Mouse (Mus musculus): ENCODE data around the gene Sh3glb2.

Gene Sh3glb2

GRCm38 (mm10) chr2:30358533-30359531, at the start of gene Sh3glb2:
Gene Sh3glb2, minus strand, starts transcription at chr2:30359337.
- DNase-seq, result peak; percentile 76 to 91

DNA sequence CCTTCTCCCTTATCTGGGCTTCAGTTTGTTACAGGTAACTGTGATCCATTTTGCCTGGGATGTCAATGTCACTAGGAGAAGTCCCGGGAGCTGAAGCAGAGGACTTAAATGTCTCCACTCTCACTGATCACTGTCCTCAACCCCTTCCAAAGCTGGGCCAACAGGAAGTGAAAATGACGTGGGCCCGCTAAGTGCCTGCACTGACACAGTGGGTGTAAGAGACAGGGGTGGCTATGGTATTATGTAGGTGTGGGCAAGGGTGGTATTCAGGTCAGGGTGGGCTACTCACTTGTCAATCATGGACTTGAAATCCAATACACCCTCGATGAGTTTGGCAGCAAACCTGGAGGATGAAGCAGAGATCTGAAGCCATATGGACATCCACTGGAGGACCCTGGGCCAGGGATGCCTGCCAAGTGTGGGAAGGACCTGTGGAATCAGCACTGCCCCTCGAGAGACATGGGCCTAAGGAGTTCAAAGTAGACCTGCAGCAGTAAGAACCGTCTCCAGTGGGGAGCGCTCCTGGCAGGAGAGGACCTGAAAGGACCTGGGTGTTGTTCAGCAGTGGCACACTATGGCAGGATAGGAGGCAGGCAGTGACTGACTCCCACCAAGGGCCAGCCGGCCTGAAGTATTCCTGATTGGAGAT, 49.4 kb upstream of the Sh3glb2 start:
- DNase-seq, result no peak

- no peak for DNase-seq
Observed at GRCm38 (mm10) chr2:30407778-30408177, 48.6 kb upstream of the Sh3glb2 start.

- no peak for DNase-seq
Observed at GRCm38 (mm10) chr2:30407221-30407620, 48.1 kb upstream of the Sh3glb2 start.

- no peak for DNase-seq
Observed at GRCm38 (mm10) chr2:30403870-30404269, 44.7 kb upstream of the Sh3glb2 start.

DNA sequence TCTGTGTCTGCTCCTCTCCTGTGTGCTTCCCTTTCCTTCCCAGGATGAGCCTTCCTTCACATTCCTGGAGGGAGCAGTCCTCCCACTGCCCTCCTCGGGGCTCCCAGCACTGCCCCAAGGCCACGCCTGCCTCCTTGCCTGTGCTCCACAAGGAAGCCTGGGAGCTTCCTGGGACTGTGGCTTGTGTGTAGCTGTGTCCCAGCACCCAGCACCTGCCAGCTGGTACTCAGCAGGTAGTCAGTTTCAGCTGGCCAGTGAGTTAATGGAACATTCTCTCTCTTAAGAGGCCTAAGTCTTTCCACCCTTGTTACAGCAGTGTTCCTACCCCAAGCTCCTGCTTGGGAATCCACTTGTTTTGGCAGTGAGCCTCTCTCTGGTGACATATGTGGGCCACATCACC, 43.7 kb upstream of the Sh3glb2 start:
- no peak for DNase-seq

GRCm38 (mm10) chr2:30402351-30402826, 43.3 kb upstream of the Sh3glb2 start:
- no peak for DNase-seq

DNA sequence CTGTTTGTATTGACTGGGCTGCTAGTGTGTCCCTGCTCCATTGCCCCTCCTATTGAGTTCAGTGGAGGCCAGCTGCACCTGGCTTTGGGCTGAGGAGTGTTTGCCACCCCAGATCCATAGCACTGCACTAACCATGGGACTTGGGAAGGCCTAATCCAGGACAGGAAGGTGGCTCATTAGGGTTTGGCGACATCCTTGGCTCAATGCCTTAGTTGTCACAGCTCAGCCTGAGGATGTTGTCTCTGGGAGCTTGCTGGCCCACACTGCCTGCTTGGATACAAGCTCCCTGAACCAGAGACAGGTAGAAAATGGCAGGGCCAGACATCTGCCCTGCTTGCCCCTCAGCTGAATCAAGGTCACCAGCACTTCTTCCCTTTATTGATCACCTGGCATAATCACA, 42.4 kb upstream of the Sh3glb2 start:
- no peak for DNase-seq

DNA sequence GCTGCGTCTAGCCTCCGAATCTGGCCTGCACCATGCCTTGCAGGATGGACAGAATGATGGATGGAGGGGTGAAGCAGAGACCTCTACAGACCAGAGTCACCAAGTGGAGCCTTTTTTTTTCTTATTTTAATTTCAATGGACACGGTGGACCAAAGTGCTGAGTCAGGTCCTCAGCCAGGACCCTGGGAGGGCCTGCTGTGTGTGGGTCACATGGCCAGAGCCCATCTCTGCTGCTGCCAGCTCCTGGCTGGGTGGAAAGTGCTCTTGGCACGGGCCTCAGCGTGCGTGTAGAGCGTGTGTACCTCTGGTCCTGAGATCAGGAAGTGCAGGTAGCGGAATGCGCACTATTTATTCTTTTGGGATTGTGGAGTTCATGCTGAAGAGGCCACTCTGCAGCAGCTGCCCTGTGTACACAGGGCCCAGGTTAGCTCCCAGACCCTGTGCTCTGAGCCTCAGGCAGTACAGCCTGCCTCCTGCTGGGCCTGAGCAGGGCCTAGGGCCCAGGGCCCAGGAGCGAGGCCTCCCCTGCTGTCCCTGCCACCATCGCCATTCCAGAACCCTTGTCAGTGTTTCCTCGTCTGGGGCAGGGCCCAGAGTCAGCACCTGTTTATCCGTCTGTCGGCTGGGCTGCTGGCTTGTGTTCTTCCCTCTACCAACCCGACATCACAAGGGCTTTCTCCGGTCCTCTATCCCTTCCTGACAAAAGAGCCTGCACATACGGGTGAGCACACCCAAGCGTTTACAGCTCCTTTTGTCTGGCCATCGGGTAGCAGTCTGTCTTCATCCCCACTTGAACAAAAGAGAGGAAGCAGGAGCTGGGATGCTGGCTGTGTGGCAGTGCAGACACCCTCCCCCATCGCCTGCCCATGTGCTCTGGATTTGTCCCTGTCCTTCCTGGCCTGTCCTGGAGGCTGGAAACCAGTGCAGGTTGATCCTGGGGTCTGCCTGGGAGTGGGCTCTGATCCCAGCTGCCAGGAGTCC, 40.3 kb upstream of the Sh3glb2 start:
- DNase-seq, result no peak

DNA sequence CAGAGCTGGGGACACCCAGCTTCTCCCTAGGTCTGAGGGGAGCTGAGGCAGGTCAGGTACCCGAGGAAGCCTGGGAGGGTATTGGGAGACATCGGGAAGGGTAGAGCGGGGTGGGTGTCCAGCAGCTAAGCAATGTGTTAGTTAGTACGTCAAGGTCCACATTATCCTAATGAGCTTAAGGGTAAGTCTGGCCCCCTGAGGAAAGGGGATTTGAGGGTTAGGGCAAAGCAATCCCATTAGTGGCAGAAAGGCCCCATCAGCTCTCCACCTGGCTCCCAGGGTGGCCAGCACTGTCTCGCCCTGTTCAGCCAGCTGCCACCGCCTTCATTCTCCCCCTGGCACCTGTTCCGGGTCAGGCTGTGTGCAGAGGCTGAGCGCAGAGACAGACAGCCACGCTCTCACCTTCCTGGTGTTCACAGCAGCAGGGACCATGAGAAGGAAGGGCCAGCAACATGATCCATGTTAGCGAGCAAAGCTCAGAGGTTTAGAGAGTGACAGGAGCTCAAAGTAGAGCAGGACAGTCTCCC, 38.9 kb upstream of the Sh3glb2 start:
- DNase-seq, result no peak

- DNase-seq, result no peak
Observed at GRCm38 (mm10) chr2:30396246-30396645, 37.1 kb upstream of the Sh3glb2 start.

- DNase-seq, result no peak
Observed at GRCm38 (mm10) chr2:30395757-30396156, 36.6 kb upstream of the Sh3glb2 start.

GRCm38 (mm10) chr2:30393370-30393656, 34.2 kb upstream of the Sh3glb2 start:
- DNase-seq, result no peak

DNA sequence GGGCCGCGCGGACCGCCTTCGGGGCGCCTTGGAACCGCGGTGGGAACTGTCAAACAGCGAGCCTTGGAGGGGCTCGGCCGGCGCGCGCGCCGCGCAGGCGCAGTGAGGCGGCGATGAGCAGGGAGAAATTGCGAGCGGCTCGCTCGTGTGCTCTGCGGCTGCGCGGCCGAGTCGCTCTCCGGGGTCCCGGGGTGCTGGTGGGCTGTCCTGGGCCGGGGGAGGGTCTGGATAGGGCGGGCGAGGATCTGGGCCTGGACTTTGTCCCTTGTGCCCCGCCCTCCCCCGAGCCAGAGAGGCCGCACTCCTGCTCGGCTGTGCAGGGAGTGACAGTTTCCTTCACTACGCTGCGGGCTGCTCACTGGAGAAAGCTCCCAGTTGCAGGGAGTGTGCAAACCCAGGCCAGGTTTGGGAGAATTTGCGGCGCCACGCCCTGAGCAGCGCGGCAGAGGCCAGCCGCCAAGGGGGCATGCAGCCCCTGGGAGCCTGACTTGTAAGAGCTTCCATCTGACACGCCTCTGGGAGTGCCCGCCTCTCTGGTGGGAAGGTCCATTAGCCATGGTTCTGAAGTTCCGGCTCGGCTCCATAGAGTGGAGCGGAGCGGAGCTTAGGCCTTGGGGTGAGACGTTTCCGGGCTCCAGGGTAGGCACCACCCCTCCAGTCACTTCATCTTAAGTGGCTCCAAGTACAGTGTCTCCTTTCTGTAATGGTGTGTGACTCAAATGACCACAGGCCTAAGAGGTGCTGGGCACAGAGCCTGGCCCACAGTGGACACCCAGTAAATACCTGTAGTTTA, 33.6 kb upstream of the Sh3glb2 start:
- DNase-seq, result peak; percentile 35 to 45

DNA sequence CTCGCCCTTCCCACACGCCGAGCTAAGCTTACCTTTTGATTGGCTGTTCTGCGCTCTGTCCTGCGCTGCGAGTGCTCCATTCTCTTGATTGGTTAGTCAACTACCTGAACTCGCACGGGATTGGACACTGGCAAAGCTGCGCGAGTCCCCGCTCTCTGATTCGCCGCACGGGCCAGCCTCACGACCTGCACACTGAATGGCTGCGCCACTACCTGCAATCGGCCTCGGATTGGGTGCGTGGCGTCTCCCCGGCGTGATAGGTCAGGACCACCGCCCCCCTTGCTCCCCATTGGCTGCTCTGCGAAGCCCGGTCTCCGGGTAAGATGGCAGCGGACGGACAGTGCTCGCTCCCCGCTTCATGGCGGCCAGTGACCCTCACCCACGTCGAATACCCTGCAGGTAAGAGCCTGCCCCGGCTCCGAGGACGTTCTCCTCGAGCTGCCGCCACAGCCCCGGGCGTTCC, 33.0 kb upstream of the Sh3glb2 start, which contains the start of gene Dolpp1:
Gene Dolpp1 (plus strand): TSS at position 141 of the 463 bp plus-strand sequence.
- DNase-seq, result peak; percentile 86 to 95

DNA sequence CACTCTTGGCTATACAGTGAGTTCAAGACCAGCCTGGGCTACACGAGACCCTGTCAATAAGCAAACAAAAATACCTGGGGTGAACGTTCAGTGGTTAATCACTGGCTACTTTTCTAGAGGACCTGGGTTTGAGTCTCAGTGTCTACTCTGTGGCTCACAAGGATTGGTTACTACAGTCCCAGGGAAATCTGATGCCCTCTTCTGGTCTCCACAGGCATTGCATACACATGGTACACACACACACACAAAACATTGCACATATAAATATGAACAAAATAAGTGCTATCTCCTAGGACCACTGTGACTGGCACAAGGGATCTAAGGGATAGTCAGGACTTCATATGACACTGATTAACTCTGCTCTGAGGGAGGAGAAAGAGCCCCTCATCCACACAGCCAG, 29.9 kb upstream of the Sh3glb2 start:
- DNase-seq, result no peak

GRCm38 (mm10) chr2:30386913-30387312, 27.8 kb upstream of the Sh3glb2 start:
- no peak for DNase-seq

DNA sequence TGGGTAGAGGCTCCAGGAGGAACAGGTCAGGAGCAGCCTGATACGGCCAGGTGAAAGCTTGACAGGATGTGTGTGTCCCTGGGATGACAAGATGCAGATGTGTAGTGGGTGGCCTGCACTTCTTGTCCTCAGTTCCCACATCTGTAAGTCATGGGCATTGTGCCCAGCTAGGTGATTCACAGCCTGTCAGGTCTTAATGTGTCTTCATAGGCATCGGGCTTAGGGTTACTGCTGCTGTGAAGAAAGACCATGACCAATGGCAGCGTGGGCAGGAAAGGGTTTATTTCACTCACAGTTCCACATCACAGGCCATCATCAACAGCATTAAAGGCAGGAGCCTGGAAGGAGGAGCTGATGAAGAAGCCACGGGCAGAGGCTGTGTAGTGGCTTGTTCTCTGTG, 26.5 kb upstream of the Sh3glb2 start:
- no peak for DNase-seq

GRCm38 (mm10) chr2:30384814-30385213, 25.7 kb upstream of the Sh3glb2 start:
- no peak for DNase-seq

DNA sequence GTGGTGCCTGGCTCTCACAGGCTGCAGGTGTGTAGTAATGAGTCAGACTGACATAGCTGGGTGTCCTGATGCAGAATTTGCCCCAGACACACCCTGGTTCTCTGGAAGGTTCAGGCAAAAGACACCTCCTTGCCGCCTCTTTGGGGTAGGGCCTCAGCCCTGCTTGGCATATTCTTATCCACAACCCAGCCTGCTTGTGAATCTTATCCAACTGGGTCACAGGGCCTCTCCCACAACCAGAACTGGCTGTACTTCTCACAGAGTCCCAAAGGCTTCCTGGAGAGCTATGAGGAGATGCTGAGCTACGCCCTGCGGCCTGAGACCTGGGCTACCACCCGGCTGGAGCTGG, 22.2 kb upstream of the Sh3glb2 start:
- DNase-seq, result no peak

DNA sequence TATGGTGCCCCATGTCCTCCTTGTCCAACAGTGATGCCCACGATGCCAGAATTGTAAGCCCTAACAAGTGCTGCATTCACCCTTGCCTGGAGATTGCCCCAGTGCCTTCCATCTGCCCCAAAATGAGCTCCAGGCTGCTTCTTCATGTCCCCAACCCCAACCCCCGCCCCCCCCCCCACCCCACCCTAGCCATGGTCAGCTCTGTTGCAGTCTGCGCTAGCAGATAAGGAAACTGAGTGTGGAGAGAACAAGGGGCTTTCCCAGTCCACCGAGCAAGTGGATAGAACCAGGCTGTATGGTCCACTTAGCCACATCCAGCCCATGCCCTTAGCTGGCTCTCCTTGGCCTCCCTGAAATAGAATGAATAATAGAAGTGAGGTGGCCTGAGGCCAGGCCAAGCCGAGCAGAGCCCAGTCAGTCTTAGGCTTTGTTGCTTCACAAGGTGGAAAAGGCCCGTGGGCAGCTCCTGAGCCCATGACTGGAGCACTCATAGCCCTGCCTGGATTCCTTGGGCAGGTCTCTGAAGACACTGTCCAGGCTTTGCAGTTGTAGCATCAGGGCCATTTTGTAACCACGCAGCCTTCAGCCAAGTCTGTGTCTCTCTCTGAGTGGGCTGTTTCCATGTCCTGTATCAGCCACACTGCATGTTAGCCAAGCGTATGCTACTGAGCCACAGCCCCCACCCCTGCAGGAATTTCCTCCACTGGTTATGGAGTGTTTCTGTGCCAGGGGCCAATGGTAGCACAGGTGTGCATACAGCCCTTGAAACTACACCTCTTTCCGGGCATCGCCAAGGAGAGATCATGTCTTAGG, 21.6 kb upstream of the Sh3glb2 start:
- no peak for DNase-seq
